9 mouse cellular contexts compared by ENCODE assay signal in the genomic region with DNA sequence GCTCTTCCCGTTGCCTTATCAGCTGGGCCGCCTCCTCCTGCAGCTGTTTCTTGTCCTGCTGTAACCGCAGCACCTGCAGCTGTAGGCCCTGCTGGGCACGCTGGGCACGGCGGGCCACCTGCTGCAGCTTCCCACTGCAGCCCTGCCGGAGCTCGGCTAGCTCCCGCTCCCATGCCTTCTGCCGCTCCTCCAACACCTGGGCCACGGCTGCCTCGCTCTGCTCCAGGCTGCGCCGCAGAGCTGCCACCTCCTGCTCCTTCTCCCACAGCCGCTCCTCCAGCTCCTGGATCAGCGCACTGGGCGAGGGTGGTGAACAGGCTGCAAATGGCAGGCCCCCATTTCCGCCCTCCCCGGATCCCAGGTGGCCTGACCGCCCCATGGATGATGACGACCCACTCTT. TPM values are rescaled to one million over a fixed set of nuclear protein-coding genes. Genes with fewer than 3 reads are reported as not detected.
A peak's percentile ranks its signal among the peaks of the same experiment; 100 is the strongest.
DNase-seq lines count a peak whose midpoint lies in the region; ATAC-seq lines count a peak whose summit lies in the region.
"Had no signal": no experiment of that assay in that cellular context is flagged by ENCODE, and none has a peak within 500 bp of the region (broad histone marks: within the 10 kb centered on the region; RNA-seq: fewer than 3 reads in every experiment).

No protein-coding gene starts in this region.

- H3K27me3 ChIP-seq in kidney, embryonic 16.5 days (ENCODE audit: insufficient read depth, low read length): peaks cover 21% of the 10 kb centered on the region
- peaks cover 68% of the 10 kb centered on the region for H3K27me3 ChIP-seq in neural tube, embryonic 12.5 days (replicated peaks)

- 23% methylated on average over 21 of the region's 21 CpGs for WGBS in kidney, embryonic 16.5 days
- WGBS in neural tube, embryonic 12.5 days: 8% methylated on average over 21 of the region's 21 CpGs

- peak overlapping the region; percentile 42; the same call in 1 of the 2 replicates for H3K9ac ChIP-seq in kidney, embryonic 16.5 days (replicated peaks; ENCODE audit: low read length)
- no peak overlapping the region for H3K9ac ChIP-seq in neural tube, embryonic 12.5 days

- H3K27ac ChIP-seq in kidney, embryonic 16.5 days (ENCODE audit: low read length): no peak overlapping the region
- H3K27ac ChIP-seq in neural tube, embryonic 12.5 days: no peak overlapping the region

- H3K4me2 ChIP-seq in kidney, embryonic 16.5 days (replicated peaks; ENCODE audit: low read depth, low read length): peak overlapping the region; percentile 59
- H3K4me2 ChIP-seq in neural tube, embryonic 12.5 days (replicated peaks): peak overlapping the region; percentile 60

- no peaks in the 10 kb centered on the region for H3K36me3 ChIP-seq in kidney, embryonic 16.5 days (ENCODE audit: insufficient read depth, low read length)
- H3K36me3 ChIP-seq in neural tube, embryonic 12.5 days: no peaks in the 10 kb centered on the region

- ATAC-seq in frontal cortex, adult (ENCODE audit: low TSS enrichment): peak; percentile 30
- ATAC-seq in kidney, embryonic 16.5 days (ENCODE audit: low FRiP score, low TSS enrichment): 0 out of 2 replicates have a peak, but pooled peaks have one; percentile 21
- 0 out of 2 replicates have a peak, but pooled peaks have one; percentile 10 for ATAC-seq in neural tube, embryonic 12.5 days (ENCODE audit: low FRiP score, low read depth)

- no peaks in the 10 kb centered on the region for H3K9me3 ChIP-seq in kidney, embryonic 16.5 days (ENCODE audit: low read length)
- H3K9me3 ChIP-seq in neural tube, embryonic 12.5 days: no peaks in the 10 kb centered on the region
- H3K9me3 ChIP-seq: G1E had no signal

- no peak for DNase-seq in frontal cortex, postnatal 36 days (ENCODE audit: low spot score in 2 of 2)
- peak; percentile 73 for DNase-seq in testis, postnatal 14 days (ENCODE audit: low spot score)
- DNase-seq in testis, postnatal 10 days (ENCODE audit: low spot score): no peak
- no peak for DNase-seq in adrenal gland, adult (ENCODE audit: inconsistent age in 2 of 2, low spot score in 1 of 2)
- no peak for DNase-seq in yolk sac, embryonic 10.5 days (ENCODE audit: low spot score)

- H3K4me1 ChIP-seq in kidney, embryonic 16.5 days (ENCODE audit: insufficient read depth, low read length): peaks cover 41% of the 10 kb centered on the region
- peaks cover 20% of the 10 kb centered on the region for H3K4me1 ChIP-seq in neural tube, embryonic 12.5 days

- peak overlapping the region; percentile 33 for H3K4me3 ChIP-seq in kidney, embryonic 16.5 days (ENCODE audit: low read length)
- no peak overlapping the region for H3K4me3 ChIP-seq in neural tube, embryonic 12.5 days

RNA-seq across cellular contexts. Expression of gene Ubox5, which starts 6.0 kb away (rescaled TPM):
- 14.3 and 16.0 TPM in 2 replicates for polyA plus RNA-seq in kidney, embryonic 16.5 days (2015; fragmentation: Nextera tagmentation; extraction: Ambion mirVana)
- 13.1 and 14.4 TPM in 2 replicates for polyA plus RNA-seq in neural tube, embryonic 12.5 days (2016; fragmentation: Nextera tagmentation; extraction: Ambion mirVana)

RNA-seq across cellular contexts. Expression of gene Fastkd5, which starts 6.0 kb away (rescaled TPM):
- polyA plus RNA-seq in kidney, embryonic 16.5 days (2015; fragmentation: Nextera tagmentation; extraction: Ambion mirVana): 16.4 and 19.8 TPM in 2 replicates
- 15.1 and 17.2 TPM in 2 replicates for polyA plus RNA-seq in neural tube, embryonic 12.5 days (2016; fragmentation: Nextera tagmentation; extraction: Ambion mirVana)

RNA-seq across cellular contexts. Expression of gene Lzts3, which starts 6.8 kb away (rescaled TPM):
- 15.7 and 17.7 TPM in 2 replicates for polyA plus RNA-seq in kidney, embryonic 16.5 days (2015; fragmentation: Nextera tagmentation; extraction: Ambion mirVana)
- 7.5 and 8.2 TPM in 2 replicates for polyA plus RNA-seq in neural tube, embryonic 12.5 days (2016; fragmentation: Nextera tagmentation; extraction: Ambion mirVana)

RNA-seq across cellular contexts. Expression of gene Ddrgk1, which starts 28.6 kb away (rescaled TPM):
- polyA plus RNA-seq in kidney, embryonic 16.5 days (2015; fragmentation: Nextera tagmentation; extraction: Ambion mirVana): 67.9 and 79.4 TPM in 2 replicates
- polyA plus RNA-seq in neural tube, embryonic 12.5 days (2016; fragmentation: Nextera tagmentation; extraction: Ambion mirVana): 57.4 and 58.4 TPM in 2 replicates

RNA-seq across cellular contexts. Expression of gene Itpa, which starts 31.6 kb away (rescaled TPM):
- 108 and 116 TPM in 2 replicates for polyA plus RNA-seq in kidney, embryonic 16.5 days (2015; fragmentation: Nextera tagmentation; extraction: Ambion mirVana)
- polyA plus RNA-seq in neural tube, embryonic 12.5 days (2016; fragmentation: Nextera tagmentation; extraction: Ambion mirVana): 138 and 142 TPM in 2 replicates
